Mouse (Mus musculus) erythroblast, embryonic 14.5 days (primary cell): Measurements from ENCODE around the gene Hoxa9. TPM values are rescaled to one million over a fixed set of nuclear protein-coding genes. Genes with fewer than 3 reads are reported as not detected.

Experiments
- H3K27me3 ChIP-seq: 2 replicates; pipeline ENCODE4 v1.6.1; 2012; ENCODE audit warnings: inconsistent platforms; ENCODE audit not compliant: control insufficient read depth
- H3K36me3 ChIP-seq: 2 replicates; pipeline ENCODE4 v1.6.1; 2012; ENCODE audit warnings: mild to moderate bottlenecking, inconsistent platforms; ENCODE audit not compliant: control insufficient read depth
- H3K4me1 ChIP-seq: 2 replicates; pipeline ENCODE4 v1.6.1; 2012; ENCODE audit warnings: inconsistent platforms; ENCODE audit not compliant: control insufficient read depth
- H3K4me3 ChIP-seq: replicated peaks from 2 replicates; pipeline ENCODE3; 2012; ENCODE audit warnings: moderate library complexity, mild to moderate bottlenecking, inconsistent platforms
- H3K9me3 ChIP-seq: 2 replicates; pipeline ENCODE4 v1.6.1; 2012; ENCODE audit warnings: low read length, inconsistent platforms, mixed read lengths; ENCODE audit not compliant: control insufficient read depth
- GATA1 ChIP-seq: IDR thresholded peaks from 2 replicates; pipeline ENCODE4 v1.6.1; 2012; ENCODE audit warnings: low read length, inconsistent platforms, mixed read lengths
- TAL1 ChIP-seq: IDR thresholded peaks from 3 replicates; pipeline ENCODE4 v1.6.1; 2012; ENCODE audit warnings: low read length, inconsistent platforms, mixed read lengths
- polyA plus RNA-seq: library from polyadenylated mRNA; stranded (reverse); fragments of >175 nt; gene quantifications from 2 replicates; pipeline ENCODE4 v1.2.3, GENCODE M21; 2012

Gene Hoxa9
- not detected in 2 replicates for polyA plus RNA-seq

GRCm38 (mm10) chr6:52230516-52231165, at the start of gene Hoxa9:
TSS of gene Hoxa9 (minus strand) at chr6:52231089.
- Histone ChIP-seq H3K4me3 (no peak within 1 kb of the TSS), H3K27me3 (peaks cover 100% of the 10 kb centered on the region), H3K36me3 (no peaks in the 10 kb centered on the region), H3K9me3 (peaks cover 2% of the 10 kb centered on the region), H3K4me1 (no peaks in the 10 kb centered on the region)
- no peak for TF ChIP-seq GATA1
- no peak for TF ChIP-seq TAL1

GRCm38 (mm10) chr6:52276920-52277319, 46.0 kb upstream of the Hoxa9 start:
- H3K36me3 ChIP-seq: no peaks in the 10 kb centered on the region
- H3K4me1 ChIP-seq: no peaks in the 10 kb centered on the region
- H3K9me3 ChIP-seq: no peaks in the 10 kb centered on the region
- H3K4me3 ChIP-seq: no peak overlapping the region
- TF ChIP-seq GATA1: no peak
- no peak for TF ChIP-seq TAL1
- peaks cover 65% of the 10 kb centered on the region for H3K27me3 ChIP-seq

GRCm38 (mm10) chr6:52276382-52276781, 45.5 kb upstream of the Hoxa9 start:
- H3K4me3 ChIP-seq: no peak overlapping the region
- H3K9me3 ChIP-seq: no peaks in the 10 kb centered on the region
- no peaks in the 10 kb centered on the region for H3K4me1 ChIP-seq
- TF ChIP-seq TAL1 (no peak), GATA1 (no peak)
- no peaks in the 10 kb centered on the region for H3K36me3 ChIP-seq
- H3K27me3 ChIP-seq: peaks cover 70% of the 10 kb centered on the region

GRCm38 (mm10) chr6:52275563-52276280, 44.8 kb upstream of the Hoxa9 start:
- TF ChIP-seq TAL1 (no peak), GATA1 (no peak)
- peaks cover 71% of the 10 kb centered on the region for H3K27me3 ChIP-seq

GRCm38 (mm10) chr6:52274576-52274975, 43.7 kb upstream of the Hoxa9 start:
- H3K4me3 ChIP-seq: no peak overlapping the region
- no peaks in the 10 kb centered on the region for H3K4me1 ChIP-seq
- peaks cover 82% of the 10 kb centered on the region for H3K27me3 ChIP-seq
- H3K36me3 ChIP-seq: no peaks in the 10 kb centered on the region
- H3K9me3 ChIP-seq: no peaks in the 10 kb centered on the region
- TF ChIP-seq TAL1: no peak
- no peak for TF ChIP-seq GATA1

More at GRCm38 (mm10) chr6:52275563-52276280, 44.8 kb upstream of the Hoxa9 start:
- H3K9me3 ChIP-seq: no peaks in the 10 kb centered on the region
- no peaks in the 10 kb centered on the region for H3K36me3 ChIP-seq
- H3K4me1 ChIP-seq: no peaks in the 10 kb centered on the region
- H3K4me3 ChIP-seq: no peak overlapping the region

GRCm38 (mm10) chr6:52273656-52274280, 42.9 kb upstream of the Hoxa9 start:
- Histone ChIP-seq H3K4me3 (no peak overlapping the region), H3K36me3 (no peaks in the 10 kb centered on the region), H3K27me3 (peaks cover 90% of the 10 kb centered on the region), H3K9me3 (no peaks in the 10 kb centered on the region), H3K4me1 (no peaks in the 10 kb centered on the region)
- TF ChIP-seq GATA1: no peak
- no peak for TF ChIP-seq TAL1

- no peaks in the 10 kb centered on the region for H3K9me3 ChIP-seq
- no peaks in the 10 kb centered on the region for H3K4me1 ChIP-seq
- no peak for TF ChIP-seq TAL1
- TF ChIP-seq GATA1: no peak
- H3K4me3 ChIP-seq: no peak overlapping the region
- H3K36me3 ChIP-seq: no peaks in the 10 kb centered on the region
- peaks cover 96% of the 10 kb centered on the region for H3K27me3 ChIP-seq
Measured at GRCm38 (mm10) chr6:52272766-52273655, 42.1 kb upstream of the Hoxa9 start.

- Histone ChIP-seq H3K4me1 (no peaks in the 10 kb centered on the region), H3K36me3 (no peaks in the 10 kb centered on the region), H3K4me3 (no peak overlapping the region), H3K9me3 (no peaks in the 10 kb centered on the region; the same call in 1 of the 2 replicates), H3K27me3 (peaks cover 98% of the 10 kb centered on the region)
- no peak for TF ChIP-seq GATA1
- no peak for TF ChIP-seq TAL1
Measured at GRCm38 (mm10) chr6:52270494-52271480, 39.9 kb upstream of the Hoxa9 start.
